Mouse (Mus musculus) frontal cortex, adult (tissue): ENCODE measurements around the gene Ncoa4.
"Not testable (repeated sequence)": the region's sequence is repeated elsewhere in the genome, so short reads cannot be mapped to it uniquely, and the experiment has no call there.

Experiments
- ATAC-seq: cut with Nextera tagmentation; 2 replicates; pipeline ENCODE4 v1.9.2; 2017; ENCODE audit warnings: mild to moderate bottlenecking, moderate library complexity, mixed read lengths; ENCODE audit not compliant: low TSS enrichment

The Ncoa4 gene

DNA sequence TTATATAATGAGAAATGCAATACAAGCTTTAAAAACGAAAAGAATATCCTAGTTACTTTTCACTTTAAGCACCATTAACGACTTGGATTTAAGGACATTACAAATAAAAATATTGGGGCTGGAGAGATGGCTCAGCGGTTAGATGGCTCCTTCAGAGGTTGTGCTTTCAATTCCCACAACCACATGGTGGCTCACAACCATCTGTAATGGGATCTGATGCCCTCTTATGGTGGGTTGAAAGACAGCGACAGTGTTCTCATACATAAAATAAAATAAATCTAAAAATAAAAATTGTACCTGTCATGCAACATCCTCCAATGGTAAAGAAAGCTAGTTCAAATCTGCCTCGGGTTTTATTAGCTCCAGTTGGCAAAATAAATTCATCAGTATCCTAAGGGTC is 33.9 kb downstream of the Ncoa4 start:
- not testable (repeated sequence) for ATAC-seq

DNA sequence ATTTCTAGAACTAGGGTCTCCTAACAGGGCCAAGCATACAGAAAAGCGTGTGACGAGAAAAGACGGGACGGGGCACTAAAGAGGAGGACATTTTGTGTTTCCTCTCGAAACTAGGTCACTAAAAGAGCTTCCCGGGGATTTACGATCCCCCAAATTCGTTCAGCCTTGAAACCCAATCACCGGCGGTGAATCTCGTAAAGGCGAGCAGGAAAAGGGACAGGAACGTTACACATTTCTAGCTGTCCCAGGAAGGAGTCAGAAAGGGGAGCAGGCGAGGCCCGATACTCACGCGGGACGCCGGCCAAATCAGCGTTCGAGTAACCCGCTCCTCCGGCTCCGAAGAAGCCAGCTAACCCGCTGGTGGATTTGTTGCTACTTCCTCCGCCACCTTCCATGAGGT is 41.7 kb downstream of the Ncoa4 start:
- no peak for ATAC-seq

DNA sequence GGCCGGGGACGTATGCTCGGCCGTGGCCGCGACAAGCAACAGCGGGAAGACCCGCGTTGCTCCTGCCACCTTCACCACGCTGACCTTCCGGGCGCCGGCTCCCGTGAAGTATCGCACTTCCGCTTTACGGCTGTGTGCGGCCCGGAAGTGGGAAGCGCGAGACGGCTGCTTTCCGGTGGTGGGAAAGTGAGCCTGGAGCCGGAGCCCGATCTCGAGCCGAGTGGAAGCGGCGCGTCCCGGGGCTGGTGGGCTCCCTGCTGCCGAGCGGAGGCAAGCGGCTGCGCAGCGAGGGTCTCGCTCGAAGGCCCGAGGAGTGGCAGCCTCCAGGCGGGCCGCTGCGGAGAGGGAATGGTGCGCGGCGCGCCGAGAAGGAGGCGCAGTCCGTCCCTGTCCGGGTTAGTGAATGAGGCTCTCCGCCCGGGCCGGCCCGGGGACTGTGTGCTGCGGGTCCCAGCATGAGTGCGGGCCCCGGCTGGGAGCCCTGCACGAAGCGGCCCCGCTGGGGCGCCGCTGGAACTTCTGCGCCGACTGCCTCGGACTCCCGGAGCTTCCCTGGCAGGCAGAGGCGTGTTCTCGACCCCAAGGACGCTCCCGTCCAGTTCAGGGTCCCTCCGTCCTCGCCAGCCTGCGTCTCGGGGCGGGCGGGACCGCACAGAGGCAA is 42.3 kb downstream of the Ncoa4 start, which contains the start of the genes Timm23 and Parg:
TSS of gene Timm23 (minus strand) at position 108 of the 661 bp plus-strand sequence.
TSS of gene Parg (plus strand) at position 159 of the 661 bp plus-strand sequence.
- ATAC-seq: peak; percentile 99

- no peak for ATAC-seq
Measured at GRCm38 (mm10) chr14:32226601-32227000, 66.9 kb downstream of the Ncoa4 start.

DNA sequence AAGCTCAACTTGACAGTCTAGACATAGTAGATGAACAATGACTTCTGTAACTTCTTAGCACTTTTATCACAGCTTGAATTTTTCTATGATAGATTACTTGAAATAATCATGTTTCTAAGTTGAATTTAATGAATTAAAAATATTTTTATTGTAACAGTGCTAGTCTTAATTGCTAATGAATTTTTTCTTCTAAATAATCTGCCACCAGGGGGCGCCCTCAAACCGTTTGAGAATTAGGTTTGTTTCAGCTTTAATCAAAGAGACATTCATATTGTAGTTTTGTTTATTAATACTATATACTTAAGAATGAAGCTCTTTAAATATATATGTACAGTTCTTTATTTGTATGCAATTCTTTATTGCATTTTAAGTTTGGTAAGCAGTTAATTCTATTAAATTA is 69.3 kb downstream of the Ncoa4 start:
- ATAC-seq: no peak
